Mouse (Mus musculus): ENCODE results near the gene Defb33.

The Defb33 gene

GRCm38 (mm10) chr8:20892369-20892768 lies at the start of gene Defb33:
Defb33 (plus strand) TSS chr8:20892669.
- no peak for DNase-seq (ENCODE audit: low read depth)

- DNase-seq (ENCODE audit: low read depth), result no peak
Observed at GRCm38 (mm10) chr8:20874608-20875007, 17.9 kb upstream of the Defb33 start.

GRCm38 (mm10) chr8:20902527-20902926 lies 10.1 kb downstream of the Defb33 start, which contains the start of gene Gm15056:
Gm15056 (minus strand) TSS chr8:20902627.
- DNase-seq (ENCODE audit: low read depth), result no peak

GRCm38 (mm10) chr8:20907119-20907518 lies 14.7 kb downstream of the Defb33 start:
- DNase-seq (ENCODE audit: low read depth), result no peak

- no peak for DNase-seq (ENCODE audit: low read depth)
Observed at GRCm38 (mm10) chr8:20908256-20908655, 15.8 kb downstream of the Defb33 start.

- DNase-seq (ENCODE audit: low read depth), result no peak
Observed at GRCm38 (mm10) chr8:20912288-20912687, 19.8 kb downstream of the Defb33 start.

GRCm38 (mm10) chr8:20921971-20922370 lies 29.5 kb downstream of the Defb33 start, which contains the start of gene Gm6040:
Gm6040 (minus strand) TSS chr8:20922071.
- DNase-seq (ENCODE audit: low read depth), result no peak

- DNase-seq (ENCODE audit: low read depth), result no peak
Observed at GRCm38 (mm10) chr8:20944610-20945009, 52.1 kb downstream of the Defb33 start, which contains the start of gene AY761185. AY761185 (minus strand) TSS chr8:20944710.
